Mouse (Mus musculus) right cerebral cortex, postnatal 4 days (tissue): ENCODE measurements around the gene Myzap.
A peak's percentile ranks its signal among the peaks of the same experiment; 100 is the strongest.

Experiments used
- DNase-seq: peaks from one replicate; pipeline ENCODE4 v3.0.0-alpha.2; 2022

Gene Myzap

DNA sequence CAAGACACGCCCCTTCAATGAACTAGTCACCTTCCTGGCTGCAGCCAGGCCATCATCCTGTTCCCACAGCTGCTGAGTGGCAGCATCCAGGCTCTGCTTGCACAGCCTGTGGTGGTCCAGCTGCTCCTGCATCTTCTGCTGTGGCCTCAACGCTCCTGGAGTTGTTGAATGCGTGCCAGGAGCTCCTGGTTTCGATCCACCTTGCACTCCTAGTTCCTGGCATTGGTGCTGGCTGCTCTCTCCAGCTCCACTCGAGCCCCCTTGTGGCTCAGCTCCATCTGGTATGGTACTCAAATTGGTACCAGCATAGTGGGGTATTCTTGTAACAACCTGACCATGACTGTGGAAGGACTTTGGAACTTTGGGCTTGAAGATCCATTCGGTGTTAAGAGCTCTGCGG lies 7.7 kb upstream of the Myzap start:
- no peak for DNase-seq

DNA sequence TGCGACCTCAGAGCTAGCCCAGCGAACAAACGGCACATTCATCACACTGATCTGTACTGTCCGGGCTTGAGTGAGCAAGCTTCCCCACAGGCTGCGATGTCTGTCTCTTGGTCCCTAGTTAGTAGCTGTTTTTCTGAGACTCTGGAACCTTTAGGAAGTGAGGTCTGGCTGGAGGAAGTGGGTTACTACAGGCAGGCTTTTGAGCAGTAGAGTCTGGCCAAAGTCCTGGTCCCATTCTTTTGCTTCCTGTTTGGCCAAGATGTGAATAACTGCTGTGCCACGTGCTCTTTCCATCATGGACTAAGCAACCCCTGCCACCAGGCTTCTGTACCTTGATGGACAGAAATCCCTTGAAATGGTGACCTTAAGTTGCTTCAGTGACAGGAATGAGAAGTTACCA lies 4.7 kb upstream of the Myzap start:
- no peak for DNase-seq

DNA sequence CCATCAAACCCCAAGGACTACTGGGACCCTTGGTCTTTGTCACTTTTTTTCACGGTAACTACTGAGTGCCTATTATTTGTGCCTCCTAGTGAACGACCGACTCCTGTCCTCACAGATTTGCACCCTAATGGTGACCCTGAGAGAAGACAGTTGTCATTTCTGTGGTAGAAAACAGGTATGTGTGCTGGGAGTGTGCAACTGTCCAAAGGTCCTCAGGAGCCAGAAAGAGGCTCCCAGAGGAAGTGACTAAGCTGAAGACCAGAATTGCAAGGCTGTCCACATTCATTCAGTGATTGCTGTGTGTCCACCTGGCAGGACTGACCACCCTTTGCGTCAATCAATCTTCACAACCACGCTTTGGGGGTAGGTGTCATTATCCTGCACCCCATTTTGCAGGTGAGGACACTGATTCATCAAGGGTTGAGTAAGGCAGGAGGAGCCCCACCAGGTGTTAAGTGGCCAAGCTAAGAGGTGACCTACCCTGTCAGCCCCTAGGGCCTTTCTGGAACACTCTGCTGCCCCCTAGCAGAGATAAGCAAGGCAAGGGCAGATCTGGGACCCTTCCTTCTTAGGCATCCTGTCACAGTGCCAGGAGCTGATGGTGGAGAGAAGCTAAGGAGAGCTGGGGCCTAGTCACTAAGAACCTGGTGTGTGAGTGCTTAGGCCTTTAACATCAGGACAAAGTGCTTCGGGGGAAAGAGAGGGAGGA lies 571 bp upstream of the Myzap start:
- DNase-seq = no peak

DNA sequence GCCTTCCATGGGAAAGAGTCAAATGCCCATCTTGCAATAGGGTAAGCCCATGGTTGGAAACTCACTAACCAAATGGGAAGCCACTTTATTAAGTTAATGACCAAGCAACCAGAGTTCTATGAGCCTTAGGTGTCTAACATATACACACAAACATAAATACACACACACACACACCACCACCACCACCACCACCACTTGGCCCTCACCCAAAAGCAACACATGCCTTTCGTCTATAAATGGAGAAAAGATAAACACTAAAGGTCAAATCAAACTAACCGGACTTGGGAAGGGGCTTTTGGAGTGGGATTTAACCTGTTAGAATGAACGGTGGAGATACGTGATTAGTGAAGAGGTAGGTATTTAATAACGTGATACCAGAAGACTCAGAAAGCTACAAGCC lies 1.1 kb downstream of the Myzap start:
- no peak for DNase-seq

DNA sequence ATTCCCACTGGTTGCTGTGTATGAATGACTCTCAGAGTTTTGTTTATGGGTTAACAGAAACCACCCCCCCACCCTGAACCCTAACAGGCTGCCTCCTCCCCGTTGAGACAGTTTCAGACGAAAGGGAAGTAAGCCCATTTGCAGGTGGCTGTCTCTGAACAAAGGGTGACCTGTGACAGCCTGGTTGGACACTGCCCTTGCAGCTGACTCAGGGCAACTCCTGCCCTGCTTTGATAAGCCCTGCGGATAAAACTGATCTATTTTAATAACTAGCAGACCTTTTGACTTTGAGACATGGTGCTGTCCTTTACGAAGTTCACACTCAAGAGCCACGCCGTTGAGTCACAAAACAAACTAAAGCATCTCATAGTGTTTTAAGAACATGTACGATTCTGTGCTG lies 2.4 kb downstream of the Myzap start:
- no peak for DNase-seq

DNA sequence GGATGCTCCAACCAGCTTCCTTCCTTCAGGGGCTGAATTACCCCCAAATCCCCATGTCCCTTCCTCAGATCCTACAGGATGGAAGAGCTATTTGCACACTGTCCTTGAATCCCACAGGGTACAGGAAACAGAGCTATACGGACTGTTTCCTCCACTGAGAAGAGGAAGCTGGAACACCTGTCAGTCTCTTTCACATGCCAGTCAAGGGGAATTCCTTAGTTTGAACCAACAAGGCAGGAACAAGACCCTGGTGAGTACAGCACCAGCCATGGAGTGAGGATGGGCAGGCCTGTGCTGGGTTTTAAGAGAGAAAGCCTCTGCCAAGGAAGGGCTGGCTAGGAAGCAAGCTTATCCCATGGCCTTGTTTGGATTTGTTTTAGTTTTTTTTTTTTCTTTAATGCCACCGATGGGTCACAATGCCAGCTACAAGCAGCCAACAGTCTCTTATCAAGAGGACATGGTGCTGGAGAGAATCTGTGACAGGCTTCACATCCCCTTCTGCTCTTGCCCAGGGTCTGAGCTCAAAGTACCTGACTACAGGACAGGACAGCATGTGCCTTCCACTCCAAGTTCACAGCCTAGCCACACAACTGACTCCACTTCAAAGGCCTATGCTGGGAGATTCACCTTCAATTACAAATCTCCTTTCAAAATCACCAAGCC lies 3.1 kb downstream of the Myzap start:
- no peak for DNase-seq

DNA sequence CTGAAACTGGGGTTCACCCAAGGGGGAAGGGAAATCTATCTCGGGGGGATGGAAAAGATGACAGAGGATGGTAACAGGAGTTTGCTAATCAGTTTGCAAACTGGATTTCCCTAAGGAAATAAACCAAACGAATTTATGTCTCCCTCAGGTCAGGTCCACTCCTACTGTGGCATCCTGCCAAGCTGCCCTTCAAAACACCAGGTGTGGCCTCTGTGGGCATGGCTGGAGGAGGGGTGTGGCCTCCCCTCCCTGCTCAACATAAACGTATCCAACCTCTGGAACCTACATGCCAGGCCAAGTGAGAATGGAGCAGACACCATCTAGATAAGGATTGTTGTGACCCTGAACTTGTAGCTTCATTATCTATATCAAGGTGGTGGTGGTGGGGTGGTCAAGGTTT lies 5.8 kb downstream of the Myzap start:
- DNase-seq = no peak

DNA sequence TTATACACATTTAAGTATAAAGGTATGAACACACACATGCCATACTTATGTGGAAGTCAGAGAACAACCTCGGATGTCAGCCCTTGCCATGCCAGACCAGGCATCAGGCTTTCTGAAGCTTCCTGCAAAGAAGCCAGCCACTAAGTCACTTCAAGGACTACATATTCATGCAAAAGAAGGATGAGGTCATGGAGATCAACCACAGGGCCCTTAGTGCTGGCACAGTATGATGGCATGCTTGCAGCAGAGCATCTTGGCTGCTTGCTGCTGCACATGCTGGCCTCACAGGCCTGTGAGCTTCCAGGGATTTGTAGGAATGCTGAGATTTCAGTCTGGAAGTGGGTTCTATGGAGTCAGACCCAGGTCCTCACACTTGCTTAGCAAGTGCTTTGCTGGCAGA lies 9.4 kb downstream of the Myzap start:
- DNase-seq = no peak

DNA sequence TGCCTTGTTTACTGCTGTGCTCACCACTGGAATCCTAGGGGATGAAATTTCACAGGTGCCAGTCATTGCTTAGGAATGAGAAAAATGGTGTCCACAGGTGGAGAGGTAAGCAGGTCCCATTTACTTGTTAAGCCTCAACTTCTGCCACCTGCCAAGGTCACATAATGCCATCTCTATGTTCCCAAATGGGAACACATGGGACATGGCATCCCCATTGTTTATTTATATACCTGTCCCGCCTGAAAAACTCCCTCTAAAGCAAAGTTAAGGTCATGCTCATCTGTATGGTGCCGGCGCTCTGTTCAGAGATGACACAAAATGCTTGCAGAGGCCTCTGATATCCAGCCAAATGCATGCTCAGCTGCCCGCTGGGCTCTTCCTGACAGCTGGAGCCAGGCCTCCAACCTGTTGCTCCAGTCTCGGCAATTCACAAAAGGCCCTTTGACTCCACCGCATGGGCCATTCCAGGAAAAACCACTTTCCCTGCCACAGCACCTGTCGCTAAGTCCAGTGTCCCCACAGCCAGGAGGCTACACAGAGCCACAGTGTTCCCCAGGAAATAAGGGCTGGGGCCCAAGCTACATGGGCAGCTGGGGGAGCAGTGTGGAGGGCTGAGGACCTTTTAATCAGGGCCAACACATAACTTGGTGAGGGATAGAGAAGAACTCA lies 13.1 kb downstream of the Myzap start:
- peak; percentile 9 for DNase-seq

DNA sequence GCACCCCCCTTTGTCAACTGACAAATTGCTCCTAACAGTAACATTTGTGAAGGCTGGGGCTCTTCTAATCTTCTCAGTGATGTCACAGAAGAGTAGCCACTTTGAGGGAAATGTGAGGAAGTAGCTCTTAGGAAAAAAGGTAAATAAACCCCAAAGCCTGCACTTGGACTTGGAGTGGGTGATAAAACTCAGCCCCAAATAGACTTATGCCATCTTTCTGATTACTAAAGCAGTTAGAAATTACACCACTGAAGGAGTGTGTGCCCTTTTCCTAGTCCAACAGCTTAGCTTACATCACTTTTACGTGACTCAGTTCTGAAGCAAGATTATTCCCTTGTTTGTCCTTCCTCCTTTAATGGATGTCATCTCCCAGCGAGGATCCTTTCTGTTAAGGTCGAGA lies 17.7 kb downstream of the Myzap start:
- no peak for DNase-seq

DNA sequence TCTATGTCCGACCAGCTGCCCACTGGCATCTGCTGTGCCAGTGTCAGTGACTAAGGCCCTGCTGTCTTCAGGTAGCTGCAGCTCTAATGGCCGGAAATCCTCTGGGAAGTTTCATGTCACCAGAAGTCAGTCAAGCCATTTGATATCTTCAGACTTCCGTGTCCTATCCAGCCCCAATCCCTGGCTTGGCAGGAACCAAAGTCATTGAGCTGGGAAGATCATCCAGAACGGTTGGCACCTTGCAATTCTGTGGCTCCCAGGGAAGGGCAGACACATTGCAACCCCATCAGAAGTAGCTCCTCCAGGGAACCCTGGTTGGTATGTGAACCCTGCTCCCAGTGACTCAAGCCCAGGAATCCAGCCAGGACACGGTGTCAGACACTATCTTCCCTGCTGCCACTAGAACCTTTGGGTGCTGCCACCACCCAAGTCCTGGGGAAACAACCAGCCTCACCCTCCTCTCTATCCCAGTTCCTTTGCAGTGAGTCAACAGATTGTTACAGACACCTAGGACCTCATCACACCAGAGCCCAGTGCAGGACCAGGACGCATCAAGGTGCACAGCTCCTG lies 18.3 kb downstream of the Myzap start:
- DNase-seq = no peak

DNA sequence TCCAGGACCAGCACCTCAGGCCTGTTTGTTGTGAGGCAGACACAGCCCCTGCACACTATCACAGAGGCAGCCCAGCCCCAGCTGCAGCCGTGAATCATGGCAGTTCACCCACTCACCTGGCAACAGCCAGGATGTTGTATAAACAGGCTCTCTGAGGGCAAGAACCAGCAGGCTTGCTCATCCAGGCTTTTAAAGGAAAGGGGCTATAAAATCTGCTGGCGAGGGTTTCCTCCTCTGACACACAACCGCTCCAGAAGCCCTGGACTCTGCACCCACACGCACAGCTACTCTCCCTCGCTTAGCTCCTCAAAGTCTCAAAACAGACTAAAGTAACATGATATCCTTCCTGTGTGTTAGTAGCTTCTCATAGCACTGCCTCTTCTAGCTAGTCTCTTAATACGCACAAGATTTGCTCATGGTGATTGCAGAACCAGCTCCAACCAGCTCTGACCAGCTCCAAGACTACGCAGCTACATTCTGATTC lies 21.0 kb downstream of the Myzap start:
- DNase-seq = no peak

DNA sequence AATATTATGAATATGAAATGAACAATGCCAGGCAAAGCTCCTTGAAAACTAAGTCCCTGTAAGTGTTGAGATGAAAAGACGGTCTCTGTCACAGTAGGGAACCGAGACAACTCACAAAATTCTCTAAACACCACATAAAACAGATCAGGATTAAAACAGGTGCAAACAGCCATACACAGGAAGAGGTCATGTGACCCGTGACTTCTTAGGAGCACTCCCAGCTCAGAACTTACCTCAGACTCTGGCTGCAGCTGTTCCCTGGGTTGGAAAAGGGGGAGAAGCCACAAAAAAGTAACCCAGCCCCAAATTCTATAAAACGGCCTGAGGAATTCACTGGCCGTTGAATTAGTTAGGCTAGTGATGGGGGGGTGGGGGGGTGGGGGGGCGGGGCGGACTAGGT lies 22.0 kb downstream of the Myzap start:
- no peak for DNase-seq

DNA sequence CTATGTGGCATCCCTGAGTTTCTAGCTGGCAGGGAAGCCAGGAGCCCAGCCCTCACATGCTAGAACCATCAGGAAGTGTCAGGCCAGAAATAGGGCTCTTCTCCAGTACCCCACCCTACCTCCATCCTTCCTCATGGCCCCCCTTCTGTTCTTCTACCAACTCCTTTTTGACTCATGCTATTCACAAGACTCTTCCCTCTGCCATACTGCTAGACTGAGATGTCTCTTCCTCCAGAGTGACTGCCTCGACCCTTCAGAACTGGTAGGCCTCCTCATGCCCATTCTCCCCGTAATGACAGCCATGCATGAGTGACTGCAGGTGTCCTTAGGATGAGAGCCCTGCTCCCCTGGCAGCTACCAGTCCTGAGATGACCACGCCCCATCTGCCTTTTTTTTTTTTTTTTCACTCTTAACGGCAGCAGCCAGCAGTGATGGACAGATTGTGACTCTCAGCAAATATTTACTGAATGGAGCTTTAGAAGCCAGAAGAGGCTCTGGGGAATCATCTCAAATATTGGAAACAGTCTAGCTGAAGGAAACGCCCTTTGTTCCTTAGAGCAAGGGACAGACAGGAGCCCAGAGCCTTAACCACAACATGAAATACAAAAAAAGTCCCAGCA lies 23.7 kb downstream of the Myzap start:
- no peak for DNase-seq

DNA sequence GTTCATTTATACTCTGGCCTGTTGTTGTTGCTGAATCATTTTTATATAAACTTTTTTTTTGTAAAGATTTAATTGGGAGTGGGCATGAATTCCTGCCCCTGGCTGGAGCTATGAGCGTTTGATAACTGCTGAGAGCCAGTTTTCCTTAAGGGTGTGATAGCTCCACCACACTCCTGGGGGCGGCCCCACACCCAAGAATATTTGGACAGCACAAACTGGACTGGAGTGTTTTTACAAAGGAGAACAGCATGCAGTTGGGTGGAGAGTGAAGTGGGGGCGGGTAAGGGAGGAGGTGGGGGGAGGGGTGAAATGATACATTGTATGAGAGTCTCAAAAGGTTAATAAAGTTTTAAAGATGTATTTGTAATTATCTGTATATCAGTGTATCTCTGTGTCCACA lies 24.8 kb downstream of the Myzap start:
- no peak for DNase-seq

DNA sequence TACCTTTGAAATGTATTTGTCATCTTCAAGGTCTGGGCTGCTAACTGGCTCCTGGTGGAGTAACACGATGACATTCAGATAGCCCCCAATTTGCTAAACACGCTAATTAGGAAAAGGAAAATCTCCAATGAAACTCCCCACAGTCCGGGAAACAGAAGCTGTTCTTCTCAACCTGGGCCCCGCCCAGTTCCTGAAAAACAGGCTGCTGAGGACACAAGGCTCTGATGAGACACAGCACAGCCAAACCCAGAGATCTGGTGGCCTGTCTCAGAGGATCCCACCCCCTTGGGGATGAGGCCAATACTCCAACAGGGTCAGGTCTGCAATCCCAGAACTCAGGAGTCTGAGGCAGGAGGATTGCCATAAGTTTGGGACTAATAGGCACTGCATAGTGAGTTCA lies 25.4 kb downstream of the Myzap start:
- no peak for DNase-seq

DNA sequence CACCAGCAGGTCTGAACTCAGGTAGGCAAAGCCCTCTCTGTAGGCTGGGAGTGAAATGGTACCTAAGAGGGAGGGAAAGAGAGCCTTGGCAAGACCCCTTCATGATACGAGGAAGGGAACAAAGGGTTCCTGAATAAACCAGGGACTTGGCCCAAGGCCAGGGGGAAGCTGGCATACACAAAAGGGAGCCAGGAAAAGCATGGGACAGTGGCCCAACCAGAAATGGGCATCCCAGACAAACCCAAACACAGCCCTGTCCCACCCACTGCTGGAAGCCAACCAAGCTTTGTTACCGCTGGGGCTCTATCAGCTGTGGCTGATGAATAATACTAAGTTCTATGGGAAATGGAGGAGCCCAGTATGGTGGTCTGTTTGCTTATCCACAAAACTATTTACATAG lies 34.4 kb downstream of the Myzap start:
- peak; percentile 66 for DNase-seq

DNA sequence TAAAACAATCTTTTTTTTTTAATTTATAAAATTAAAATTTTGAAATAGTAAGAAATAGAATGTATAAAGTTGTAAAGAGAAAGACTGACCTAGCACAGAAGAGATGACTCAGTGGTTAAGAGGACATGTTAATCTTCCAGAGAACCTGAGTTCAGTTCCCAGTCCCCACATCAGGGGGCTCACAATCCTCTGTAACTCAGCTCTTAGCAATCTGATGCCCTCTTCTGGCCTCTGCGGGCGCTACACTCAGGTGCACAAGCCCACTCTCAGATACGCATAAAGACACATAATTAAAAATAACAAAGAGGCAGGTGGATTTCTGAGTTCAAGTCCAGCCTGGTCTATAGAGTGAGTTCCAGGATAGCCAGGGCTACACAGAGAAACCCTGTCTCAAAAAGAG lies 38.2 kb downstream of the Myzap start:
- DNase-seq = no peak

DNA sequence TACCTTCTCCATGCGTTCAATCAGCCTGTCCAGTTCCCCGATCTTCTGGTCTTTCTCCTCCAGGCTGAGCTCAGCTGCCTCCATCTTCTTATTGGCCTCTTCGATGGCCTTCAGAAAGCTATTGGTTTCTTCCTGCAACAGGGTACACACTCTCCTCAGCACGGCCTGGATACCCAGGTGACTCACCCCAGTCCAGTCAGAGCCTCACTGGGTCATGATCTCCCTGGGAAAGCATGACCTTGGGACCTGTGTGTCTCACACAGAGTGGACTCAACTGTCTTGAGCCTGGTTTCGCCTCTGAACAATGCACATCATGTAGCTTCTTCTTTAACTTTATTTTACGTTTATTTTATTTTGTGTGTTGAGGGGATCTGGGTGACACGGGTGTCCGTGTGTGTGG lies 42.0 kb downstream of the Myzap start:
- no peak for DNase-seq

DNA sequence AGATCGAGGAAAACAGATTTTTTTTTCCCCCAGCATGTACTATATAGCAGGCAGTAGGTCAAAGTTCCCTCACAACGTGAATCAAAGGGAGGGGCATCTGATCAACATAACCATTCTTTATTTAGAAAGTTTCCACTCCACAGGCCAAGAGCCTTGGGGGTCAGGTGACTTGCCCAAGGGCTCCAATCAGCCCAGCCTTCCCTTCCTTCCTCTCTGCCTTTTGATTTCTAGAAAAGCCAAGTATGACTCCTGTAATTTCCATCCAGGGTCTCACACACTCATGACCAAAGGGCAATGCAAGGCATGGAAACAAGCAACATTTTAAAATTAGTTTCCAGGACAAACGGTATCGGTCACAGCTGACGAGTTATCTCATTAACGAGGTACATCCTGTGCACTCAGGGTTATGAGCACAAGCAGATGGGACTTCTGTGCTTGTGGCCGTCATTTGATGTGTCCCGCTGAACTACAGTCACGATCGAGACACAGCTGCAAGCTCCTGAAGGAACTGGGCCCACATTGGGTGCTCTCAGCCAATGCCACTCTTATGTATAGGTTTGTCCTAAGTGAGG lies 44.4 kb downstream of the Myzap start:
- DNase-seq = no peak

DNA sequence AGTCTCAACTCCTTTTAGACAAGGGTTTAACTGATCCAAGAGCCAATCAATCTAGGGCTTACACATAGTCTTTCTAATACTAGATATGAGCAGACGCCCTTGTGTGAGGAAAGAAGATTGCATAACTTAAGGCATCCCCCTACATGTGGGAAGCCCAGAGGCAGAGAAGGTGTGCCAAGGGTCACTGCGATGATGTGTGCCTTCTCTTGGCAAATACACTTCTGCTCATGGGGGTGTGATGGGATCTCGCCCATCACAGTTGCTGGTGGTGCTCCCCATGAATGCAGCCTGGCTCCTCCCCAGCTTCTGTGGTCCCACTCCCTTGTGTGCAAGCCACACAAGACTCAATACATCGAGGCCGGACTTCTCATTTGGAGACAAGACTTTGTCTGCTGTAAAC lies 47.3 kb downstream of the Myzap start:
- no peak for DNase-seq

DNA sequence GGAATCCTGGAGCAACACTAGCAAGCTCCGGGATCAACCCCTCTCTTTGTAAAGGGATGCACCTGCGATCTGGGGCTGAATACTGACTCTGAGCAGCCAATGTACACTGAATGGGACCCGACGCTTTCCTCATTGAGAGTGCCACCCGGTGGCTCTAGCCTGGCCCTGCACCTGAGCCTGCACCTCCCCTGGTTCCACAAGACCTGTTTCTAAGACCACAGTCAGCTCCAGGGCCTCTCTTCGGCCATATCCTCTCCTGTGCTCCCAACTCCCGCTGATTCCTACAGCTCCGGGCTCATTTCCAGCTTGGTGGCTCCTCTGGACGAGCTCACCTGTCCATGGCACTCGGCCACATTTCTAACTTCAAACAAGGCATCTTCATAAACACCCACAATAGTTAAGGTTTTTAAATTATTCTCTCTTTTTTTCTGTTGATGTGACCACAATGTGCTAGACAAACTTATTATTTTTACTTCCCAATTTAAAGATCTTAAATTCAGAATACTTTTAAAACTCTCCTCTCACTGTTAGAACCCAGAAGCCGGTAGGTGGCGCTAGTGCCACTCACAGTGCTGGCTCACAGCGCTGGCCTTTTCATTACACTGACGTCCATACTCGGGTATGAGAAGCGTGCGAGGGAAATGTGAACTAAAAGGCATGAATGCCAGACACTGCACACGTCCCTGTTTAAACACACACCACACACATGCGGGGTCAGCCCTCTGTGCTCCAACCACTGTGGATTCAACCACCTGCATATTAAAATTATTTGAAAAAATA lies 48.5 kb downstream of the Myzap start:
- DNase-seq = peak; percentile 97
